Mouse (Mus musculus) ES-Bruce4 (cell line): ENCODE measurements around the gene Trip12.

Experiments used
- CTCF ChIP-seq: IDR thresholded peaks from one replicate; pipeline ENCODE4 v1.8.1; 2011; ENCODE audit warnings: low read depth, low read length
- POLR2A ChIP-seq: IDR thresholded peaks from one replicate; pipeline ENCODE4 v1.8.1; 2011; ENCODE audit warnings: low read length; ENCODE audit not compliant: insufficient read depth

- TF ChIP-seq CTCF (no peak), POLR2A (no peak)
Measured at GRCm38 (mm10) chr1:84889330-84890004, 49.2 kb upstream of the Trip12 start.
